Mouse (Mus musculus) hindbrain, embryonic 12.5 days (tissue): ENCODE results near the gene Slc19a3. TPM values are rescaled to one million over a fixed set of nuclear protein-coding genes. Genes with fewer than 3 reads are reported as not detected.
"Not testable (repeated sequence)": the region's sequence is repeated elsewhere in the genome, so short reads cannot be mapped to it uniquely, and the experiment has no call there.

Experiments
- ATAC-seq: fragments of 200-750 bp; cut with Nextera tagmentation; 2 replicates; pipeline ENCODE4 v1.8.0; 2017; ENCODE audit warnings: moderate TSS enrichment; ENCODE audit not compliant: low FRiP score
- H3K27ac ChIP-seq: fragments of 300-500 bp; sonication (generic); 2 replicates; pipeline ENCODE4 v1.5.1; 2016; ENCODE audit warnings: mild to moderate bottlenecking
- H3K27me3 ChIP-seq: fragments of 300-500 bp; sonication (generic); 2 replicates; pipeline ENCODE4 v1.6.1; 2016; ENCODE audit warnings: mild to moderate bottlenecking
- H3K36me3 ChIP-seq: fragments of 300-500 bp; sonication (generic); 2 replicates; pipeline ENCODE4 v1.6.1; 2016; ENCODE audit warnings: mild to moderate bottlenecking
- H3K4me1 ChIP-seq: fragments of 300-500 bp; sonication (generic); 2 replicates; pipeline ENCODE4 v1.6.1; 2016
- H3K4me2 ChIP-seq: fragments of 300-500 bp; sonication (generic); replicated peaks from 2 replicates; pipeline ENCODE4 v1.6.1; 2016; ENCODE audit warnings: mild to moderate bottlenecking
- H3K4me3 ChIP-seq: fragments of 300-500 bp; sonication (generic); 2 replicates; pipeline ENCODE4 v1.5.1; 2016; ENCODE audit warnings: mild to moderate bottlenecking
- H3K9ac ChIP-seq: fragments of 300-500 bp; sonication (generic); 2 replicates; pipeline ENCODE4 v1.6.1; 2016; ENCODE audit warnings: mild to moderate bottlenecking, moderate library complexity
- H3K9me3 ChIP-seq: fragments of 300-500 bp; sonication (generic); replicated peaks from 2 replicates; pipeline ENCODE4 v1.6.1; 2016; ENCODE audit warnings: mild to moderate bottlenecking
- WGBS: fragments of 180-500 bp; shearing (Covaris S2); methylation state at CpG from one replicate; pipeline ENCODE4 v1.1.7; 2016; 5-methylcytosine and 5-hydroxymethylcytosine counted together
- polyA plus RNA-seq: library from polyadenylated mRNA; unstranded; fragments of >200 nt; fragmentation: Nextera tagmentation; extraction: Ambion mirVana; gene quantifications from 2 replicates; pipeline ENCODE4 v1.2.1, GENCODE M21; 2016

Gene Slc19a3
- polyA plus RNA-seq, 1 experiment from 2014 or later, result 0.26 TPM

GRCm38 (mm10) chr1:83042380-83042779 is 4.1 kb upstream of the Slc19a3 start, which contains the start of gene Krtap28-10:
Gene Krtap28-10, minus strand, starts transcription at chr1:83042480.
- 90% methylated on average over 2 of the region's 2 CpGs for WGBS
- no peak for ATAC-seq
- H3K9ac ChIP-seq, result no peak within 1 kb of the TSS
- H3K9me3 ChIP-seq, result no peaks in the 10 kb centered on the region
- no peaks in the 10 kb centered on the region for H3K36me3 ChIP-seq
- H3K4me2 ChIP-seq, result no peak within 1 kb of the TSS
- peaks cover 5% of the 10 kb centered on the region; the same call in 1 of the 2 replicates for H3K4me1 ChIP-seq
- H3K27me3 ChIP-seq, result no peaks in the 10 kb centered on the region
- H3K4me3 ChIP-seq, result no peak within 1 kb of the TSS
- H3K27ac ChIP-seq, result no peak within 1 kb of the TSS

GRCm38 (mm10) chr1:83039080-83039479 is 832 bp upstream of the Slc19a3 start:
- peaks cover 5% of the 10 kb centered on the region; the same call in 1 of the 2 replicates for H3K4me1 ChIP-seq
- 76% methylated on average over 4 of the region's 4 CpGs for WGBS
- H3K9me3 ChIP-seq, result no peaks in the 10 kb centered on the region
- H3K27ac ChIP-seq, result no peak overlapping the region
- H3K4me2 ChIP-seq, result no peak overlapping the region
- H3K27me3 ChIP-seq, result no peaks in the 10 kb centered on the region
- no peak for ATAC-seq
- no peak overlapping the region for H3K4me3 ChIP-seq
- H3K9ac ChIP-seq, result no peak overlapping the region
- H3K36me3 ChIP-seq, result no peaks in the 10 kb centered on the region

- no peak for ATAC-seq
- no peaks in the 10 kb centered on the region for H3K9me3 ChIP-seq
- H3K9ac ChIP-seq, result no peak overlapping the region
- H3K36me3 ChIP-seq, result no peaks in the 10 kb centered on the region
- no peak overlapping the region for H3K4me2 ChIP-seq
- 67% methylated on average over 11 of the region's 11 CpGs for whole genome bisulfite sequencing
- H3K27ac ChIP-seq, result no peak overlapping the region
- H3K27me3 ChIP-seq, result no peaks in the 10 kb centered on the region
- no peak overlapping the region for H3K4me3 ChIP-seq
- peaks cover 5% of the 10 kb centered on the region; the same call in 1 of the 2 replicates for H3K4me1 ChIP-seq
Measured at GRCm38 (mm10) chr1:83036892-83037667, 1.2 kb downstream of the Slc19a3 start.

GRCm38 (mm10) chr1:83034509-83034908 is 3.7 kb downstream of the Slc19a3 start:
- WGBS, result 77% methylated on average over 5 of the region's 5 CpGs
- peaks cover 5% of the 10 kb centered on the region; the same call in 1 of the 2 replicates for H3K4me1 ChIP-seq
- no peak for ATAC-seq

GRCm38 (mm10) chr1:83032508-83032907 is 5.7 kb downstream of the Slc19a3 start:
- no peak overlapping the region for H3K9ac ChIP-seq
- 90% methylated on average over 6 of the region's 6 CpGs for WGBS

More at GRCm38 (mm10) chr1:83034509-83034908, 3.7 kb downstream of the Slc19a3 start:
- Histone ChIP-seq H3K27me3 (no peaks in the 10 kb centered on the region), H3K9me3 (no peaks in the 10 kb centered on the region), H3K36me3 (no peaks in the 10 kb centered on the region), H3K9ac (no peak overlapping the region), H3K27ac (no peak overlapping the region), H3K4me3 (no peak overlapping the region), H3K4me2 (no peak overlapping the region)

GRCm38 (mm10) chr1:83031950-83032349 is 6.3 kb downstream of the Slc19a3 start:
- Histone ChIP-seq H3K4me2 (no peak overlapping the region), H3K36me3 (no peaks in the 10 kb centered on the region), H3K4me3 (no peak overlapping the region), H3K9me3 (no peaks in the 10 kb centered on the region), H3K9ac (no peak overlapping the region), H3K27ac (no peak overlapping the region), H3K4me1 (no peaks in the 10 kb centered on the region), H3K27me3 (no peaks in the 10 kb centered on the region)
- no peak for ATAC-seq
- WGBS, result 64% methylated on average over 1 of the region's 1 CpGs

More at GRCm38 (mm10) chr1:83032508-83032907, 5.7 kb downstream of the Slc19a3 start:
- Histone ChIP-seq H3K27me3 (no peaks in the 10 kb centered on the region), H3K27ac (no peak overlapping the region), H3K4me3 (no peak overlapping the region), H3K4me2 (no peak overlapping the region), H3K36me3 (no peaks in the 10 kb centered on the region), H3K4me1 (no peaks in the 10 kb centered on the region), H3K9me3 (no peaks in the 10 kb centered on the region)
- ATAC-seq, result no peak

- Histone ChIP-seq H3K27me3 (no peaks in the 10 kb centered on the region), H3K4me1 (no peaks in the 10 kb centered on the region), H3K4me3 (no peak overlapping the region), H3K27ac (no peak overlapping the region), H3K4me2 (no peak overlapping the region), H3K36me3 (no peaks in the 10 kb centered on the region), H3K9ac (no peak overlapping the region), H3K9me3 (no peaks in the 10 kb centered on the region)
- ATAC-seq, result no peak
- WGBS, result 80% methylated on average over 1 of the region's 1 CpGs
Measured at GRCm38 (mm10) chr1:83016556-83016955, 21.7 kb downstream of the Slc19a3 start.

GRCm38 (mm10) chr1:83015329-83015879 is 22.8 kb downstream of the Slc19a3 start:
- Histone ChIP-seq H3K27me3 (no peaks in the 10 kb centered on the region), H3K36me3 (no peaks in the 10 kb centered on the region), H3K4me2 (no peak overlapping the region), H3K9ac (no peak overlapping the region), H3K9me3 (no peaks in the 10 kb centered on the region), H3K4me3 (no peak overlapping the region), H3K4me1 (no peaks in the 10 kb centered on the region), H3K27ac (no peak overlapping the region)
- no peak for ATAC-seq
- 77% methylated on average over 10 of the region's 10 CpGs for WGBS

GRCm38 (mm10) chr1:83014477-83014876 is 23.8 kb downstream of the Slc19a3 start:
- ATAC-seq, result no peak
- Histone ChIP-seq H3K4me1 (no peaks in the 10 kb centered on the region), H3K27me3 (no peaks in the 10 kb centered on the region), H3K9me3 (no peaks in the 10 kb centered on the region), H3K9ac (no peak overlapping the region), H3K27ac (no peak overlapping the region), H3K4me3 (no peak overlapping the region), H3K4me2 (no peak overlapping the region), H3K36me3 (no peaks in the 10 kb centered on the region)
- 96% methylated on average over 3 of the region's 3 CpGs for WGBS

- WGBS, result 79% methylated on average over 6 of the region's 6 CpGs
Measured at GRCm38 (mm10) chr1:83007471-83007870, 30.8 kb downstream of the Slc19a3 start.

GRCm38 (mm10) chr1:83006218-83007179 is 31.7 kb downstream of the Slc19a3 start:
- H3K27ac ChIP-seq, result no peak overlapping the region
- H3K9me3 ChIP-seq, result no peaks in the 10 kb centered on the region
- H3K4me2 ChIP-seq, result no peak overlapping the region
- no peak overlapping the region for H3K9ac ChIP-seq
- H3K36me3 ChIP-seq, result no peaks in the 10 kb centered on the region
- ATAC-seq, result no peak
- WGBS, result 85% methylated on average over 8 of the region's 8 CpGs
- H3K27me3 ChIP-seq, result no peaks in the 10 kb centered on the region
- no peak overlapping the region for H3K4me3 ChIP-seq
- H3K4me1 ChIP-seq, result no peaks in the 10 kb centered on the region

More at GRCm38 (mm10) chr1:83007471-83007870, 30.8 kb downstream of the Slc19a3 start:
- Histone ChIP-seq H3K4me3 (no peak overlapping the region), H3K27me3 (no peaks in the 10 kb centered on the region), H3K9me3 (no peaks in the 10 kb centered on the region), H3K4me1 (no peaks in the 10 kb centered on the region), H3K27ac (no peak overlapping the region), H3K4me2 (no peak overlapping the region), H3K36me3 (no peaks in the 10 kb centered on the region), H3K9ac (no peak overlapping the region)
- ATAC-seq, result no peak

- not testable (repeated sequence) for H3K27me3 ChIP-seq, H3K9me3 ChIP-seq, H3K36me3 ChIP-seq, H3K9ac ChIP-seq, H3K27ac ChIP-seq, H3K4me3 ChIP-seq, ATAC-seq, H3K4me1 ChIP-seq, H3K4me2 ChIP-seq
- WGBS, result 96% methylated on average over 9 of the region's 9 CpGs
Measured at GRCm38 (mm10) chr1:83000306-83000705, 37.9 kb downstream of the Slc19a3 start, which contains the start of gene Gm47959. Gene Gm47959, plus strand, starts transcription at chr1:83000548.
